Mouse (Mus musculus) testis, adult 10 weeks (tissue): ENCODE results near the gene Bcl2l15. TPM values are rescaled to one million over a fixed set of nuclear protein-coding genes. Genes with fewer than 3 reads are reported as not detected.

ENCODE experiments used
- polyA plus RNA-seq: library from polyadenylated mRNA; stranded (reverse); fragments of 350-450 nt; fragmentation: Illumina TruSeq; extraction: RNeasy Lipid Tissue Mini Kit (QIAGEN cat#74804); gene quantifications from one replicate; pipeline ENCODE4 v1.2.3, GENCODE M21; 2014; ENCODE audit warnings: low read depth, low replicate concordance

The Bcl2l15 gene
- polyA plus RNA-seq: 1.9 TPM

GRCm38 (mm10) chr3:103832426-103832825 is at the start of gene Bcl2l15:
Gene Bcl2l15 (plus strand): TSS chr3:103832601.

GRCm38 (mm10) chr3:103791230-103792110 is 40.9 kb upstream of the Bcl2l15 start, which contains the start of gene Hipk1:
Gene Hipk1 (minus strand): TSS chr3:103791563.

GRCm38 (mm10) chr3:103808891-103809798 is 23.3 kb upstream of the Bcl2l15 start, which contains the start of the genes Dclre1b, Ap4b1 and Gm43064:
Gene Dclre1b (minus strand): TSS chr3:103809444.
Gene Ap4b1 (plus strand): TSS chr3:103809520.
Gene Gm43064 (plus strand): TSS chr3:103809573.

GRCm38 (mm10) chr3:103858881-103859801 is 26.7 kb downstream of the Bcl2l15 start, which contains the start of gene Ptpn22:
Gene Ptpn22 (plus strand): TSS chr3:103859795.

Other genes starting within 250 kb of the Bcl2l15 start
- not detected for gene Atg4a-ps, start 186.5 kb upstream of the Bcl2l15 start, polyA plus RNA-seq
- gene Olfml3, start 94.6 kb upstream of the Bcl2l15 start, polyA plus RNA-seq: 4.2 TPM
- gene Gm10964, start 93.2 kb upstream of the Bcl2l15 start, polyA plus RNA-seq: not detected
- 152 TPM for gene Hipk1, start 41.0 kb upstream of the Bcl2l15 start, polyA plus RNA-seq
- 4.9 TPM for gene Dclre1b, start 23.2 kb upstream of the Bcl2l15 start, polyA plus RNA-seq
- 32.3 TPM for gene Ap4b1, start 23.1 kb upstream of the Bcl2l15 start, polyA plus RNA-seq
- 0.41 TPM for gene Gm43064, start 23.0 kb upstream of the Bcl2l15 start, polyA plus RNA-seq
- 5.0 TPM for gene Ptpn22, start 27.2 kb downstream of the Bcl2l15 start, polyA plus RNA-seq
- gene Rsbn1, start 81.5 kb downstream of the Bcl2l15 start, polyA plus RNA-seq: 111 TPM
- 127 TPM for gene Phtf1, start 135.5 kb downstream of the Bcl2l15 start, polyA plus RNA-seq